Comparison of ENCODE assay signal across 11 mouse cellular contexts in genomic region chr4:108438082-108438840, GRCm38 (mm10). TPM values are rescaled to one million over a fixed set of nuclear protein-coding genes. Genes with fewer than 3 reads are reported as not detected.
DNase-seq lines count a peak whose midpoint lies in the region; ATAC-seq lines count a peak whose summit lies in the region.
"Had no signal": no experiment of that assay in that cellular context is flagged by ENCODE, and none has a peak within 500 bp of the region (broad histone marks: within the 10 kb centered on the region; RNA-seq: fewer than 3 reads in every experiment).

No protein-coding gene starts in this region.

- H3K9ac ChIP-seq in hindbrain, embryonic 13.5 days: no peak overlapping the region
- H3K9ac ChIP-seq: embryonic facial prominence, embryonic 13.5 days had no signal

- DNase-seq in left cerebral cortex, postnatal 4 days: peak; percentile 15
- no peak for DNase-seq in left cerebral cortex, adult 11 months (ENCODE audit: low spot score)
- peak; percentile 81 for DNase-seq in cerebellum, adult 9-11 months
- peak; percentile 77 for DNase-seq in kidney, postnatal 14 days
- peak; percentile 61 to 77 for DNase-seq in lung, postnatal 4 days
- DNase-seq in MN1 (ENCODE audit: low spot score): no peak
- no peak for DNase-seq in gastrocnemius, adult 18-20 months (ENCODE audit: low spot score)
- DNase-seq: gastrocnemius, adult 2 months; midbrain, embryonic 14.5 days had no signal

- H3K27ac ChIP-seq in hindbrain, embryonic 13.5 days: no peak overlapping the region
- H3K27ac ChIP-seq: embryonic facial prominence, embryonic 13.5 days; gastrocnemius, adult 2 months had no signal

- H3K9me3 ChIP-seq in hindbrain, embryonic 13.5 days: no peaks in the 10 kb centered on the region
- H3K9me3 ChIP-seq: embryonic facial prominence, embryonic 13.5 days had no signal

- H3K4me2 ChIP-seq in hindbrain, embryonic 13.5 days: no peak overlapping the region
- H3K4me2 ChIP-seq: embryonic facial prominence, embryonic 13.5 days had no signal

- no peaks in the 10 kb centered on the region for H3K27me3 ChIP-seq in hindbrain, embryonic 13.5 days
- H3K27me3 ChIP-seq: embryonic facial prominence, embryonic 13.5 days had no signal

- no peaks in the 10 kb centered on the region for H3K36me3 ChIP-seq in hindbrain, embryonic 13.5 days
- H3K36me3 ChIP-seq: embryonic facial prominence, embryonic 13.5 days had no signal

- H3K4me1 ChIP-seq in hindbrain, embryonic 13.5 days (replicated peaks): peaks cover 4% of the 10 kb centered on the region

- H3K4me3 ChIP-seq in hindbrain, embryonic 13.5 days: no peak overlapping the region
- H3K4me3 ChIP-seq: embryonic facial prominence, embryonic 13.5 days; gastrocnemius, adult 2 months had no signal

- 75% methylated on average over 6 of the region's 6 CpGs for WGBS in hindbrain, embryonic 13.5 days

- intact Hi-C loops in left cerebral cortex, postnatal 4 days (cut with DNase I): no loop called here

- no peak for ATAC-seq in hindbrain, embryonic 13.5 days (ENCODE audit: low FRiP score)

RNA-seq across cellular contexts. Expression of gene Tut4, which starts 21.0 kb away (rescaled TPM):
- total RNA-seq in left cerebral cortex, postnatal 4 days (2021): 10 to 100 TPM; 72.8 to 77.6 TPM
- 67.6 and 81.8 TPM in 2 replicates for polyA plus RNA-seq in hindbrain, embryonic 13.5 days (2015; fragmentation: Nextera tagmentation; extraction: Ambion mirVana)
- 10 to 100 TPM; 16.8 to 22.6 TPM for total RNA-seq in gastrocnemius, adult 18-20 months (2021)

RNA-seq across cellular contexts. Expression of gene Gpx7, which starts 31.5 kb away (rescaled TPM):
- total RNA-seq in left cerebral cortex, postnatal 4 days (2021): 10 to 100 TPM; 15.5 to 16.2 TPM
- polyA plus RNA-seq in hindbrain, embryonic 13.5 days (2015; fragmentation: Nextera tagmentation; extraction: Ambion mirVana): 34.1 and 35.8 TPM in 2 replicates
- total RNA-seq in gastrocnemius, adult 18-20 months (2021): 1 to 10 TPM; 4.3 to 6.9 TPM

RNA-seq across cellular contexts. Expression of gene Shisal2a, which starts 55.1 kb away (rescaled TPM):
- total RNA-seq in left cerebral cortex, postnatal 4 days (2021): not detected
- polyA plus RNA-seq in hindbrain, embryonic 13.5 days (2015; fragmentation: Nextera tagmentation; extraction: Ambion mirVana): 4.9 and 5.3 TPM in 2 replicates
- total RNA-seq in gastrocnemius, adult 18-20 months (2021): not detected
- total RNA-seq: gastrocnemius, adult 2 months had no signal

Comparison
In these comparisons a context has a peak if more than half of its experiments do, and no peak if none do; other contexts are left out.
1. DNase-seq: peak in left cerebral cortex, postnatal 4 days (single experiment), cerebellum, adult 9-11 months (single experiment), kidney, postnatal 14 days (single experiment) and lung, postnatal 4 days (2 of 2); none in left cerebral cortex, adult 11 months (single experiment), MN1 (single experiment) and gastrocnemius, adult 18-20 months (single experiment).